Mouse (Mus musculus) ES-E14 (cell line): ENCODE measurements around the gene Hdac9. TPM values are rescaled to one million over a fixed set of nuclear protein-coding genes. Genes with fewer than 3 reads are reported as not detected.
A peak's percentile ranks its signal among the peaks of the same experiment; 100 is the strongest.
"Not testable (repeated sequence)": the region's sequence is repeated elsewhere in the genome, so short reads cannot be mapped to it uniquely, and the experiment has no call there.

Source experiments
- DNase-seq: peaks from one replicate; pipeline ENCODE4 v3.0.0-alpha.2; 2013; ENCODE audit warnings: low read depth, low spot score
- H3K27ac ChIP-seq: 2 replicates; pipeline ENCODE4 v1.5.1; 2012; ENCODE audit warnings: low read depth, mild to moderate bottlenecking, low read length, moderate library complexity, mixed read lengths; ENCODE audit not compliant: poor library complexity, insufficient read depth, severe bottlenecking
- H3K36me3 ChIP-seq: 2 replicates; pipeline ENCODE4 v1.6.1; 2012; ENCODE audit warnings: mild to moderate bottlenecking, low read length, moderate library complexity, mixed read lengths; ENCODE audit not compliant: control insufficient read depth, poor library complexity, insufficient read depth, severe bottlenecking
- H3K4me1 ChIP-seq, 2 experiments: fragments of 150-350 bp in 1 of 2; sonication (generic) in 1 of 2; 2 replicates each; pipeline ENCODE4 v1.6.1; 2012; ENCODE audit warnings: low read length in 2 of 2, mild to moderate bottlenecking in 1 of 2, mixed read lengths in 1 of 2; ENCODE audit not compliant: control insufficient read depth in 2 of 2, insufficient read depth in 2 of 2, poor library complexity in 1 of 2
- H3K4me3 ChIP-seq, 2 experiments: fragments of 150-350 bp in 1 of 2; sonication (generic) in 1 of 2; 2 replicates each; pipeline ENCODE4 v1.5.1; 2012; ENCODE audit warnings: low read length in 2 of 2, low read depth in 1 of 2, mild to moderate bottlenecking in 1 of 2, mixed read lengths in 1 of 2; ENCODE audit not compliant: insufficient read depth in 1 of 2, poor library complexity in 1 of 2, severe bottlenecking in 1 of 2
- H3K9ac ChIP-seq: 2 replicates; pipeline ENCODE4 v1.6.1; 2012; ENCODE audit warnings: low read depth, mild to moderate bottlenecking, low read length, mixed read lengths; ENCODE audit not compliant: poor library complexity, insufficient read depth, severe bottlenecking
- H3K9me3 ChIP-seq: fragments of 150-350 bp; sonication (generic); 2 replicates; pipeline ENCODE4 v1.6.1; 2012; ENCODE audit warnings: low read depth, mild to moderate bottlenecking, low read length; ENCODE audit not compliant: control insufficient read depth, insufficient read depth
- CHD2 ChIP-seq: IDR thresholded peaks from 2 replicates; pipeline ENCODE4 v1.6.1; 2014; ENCODE audit warnings: mild to moderate bottlenecking, low read depth, low read length, inconsistent platforms
- HCFC1 ChIP-seq: IDR thresholded peaks from 2 replicates; pipeline ENCODE4 v1.6.1; 2012; ENCODE audit warnings: low read length, inconsistent platforms, borderline replicate concordance; ENCODE audit not compliant: insufficient read depth
- MAFK ChIP-seq: IDR thresholded peaks from 2 replicates; pipeline ENCODE4 v1.6.1; 2014; ENCODE audit warnings: mild to moderate bottlenecking, low read depth, low read length, inconsistent platforms; ENCODE audit not compliant: insufficient read depth
- ZC3H11A ChIP-seq: IDR thresholded peaks from 2 replicates; pipeline ENCODE4 v1.6.1; 2012; ENCODE audit warnings: low read depth, mild to moderate bottlenecking, inconsistent platforms, low read length, borderline replicate concordance
- ZNF384 ChIP-seq: IDR thresholded peaks from 2 replicates; pipeline ENCODE4 v1.6.1; 2012; ENCODE audit warnings: low read depth, low read length, inconsistent platforms
- in situ Hi-C, 2 experiments: fragments of 600-800 bp; cut with MboI; formaldehyde crosslinking; loops; one replicate each; pipeline ENCODE4 v1.15.1; 2025; ENCODE audit warnings: low sequenced_read_pairs in 2 of 2, inconsistent platforms in 1 of 2; ENCODE audit not compliant: unreplicated experiment in 2 of 2
- total RNA-seq: library from RNA; depleted of rRNA; stranded (reverse); fragments of 300-350 nt; gene quantifications from 2 replicates; pipeline ENCODE4 v1.2.3, GENCODE M21; 2012

Gene Hdac9
- total RNA-seq, 1 experiment, result 0.58 TPM

- Histone ChIP-seq H3K27ac (no peak overlapping the region), H3K9ac (no peak overlapping the region), H3K36me3 (no peaks in the 10 kb centered on the region), H3K9me3 (no peaks in the 10 kb centered on the region), H3K4me1 (no peaks in the 10 kb centered on the region), H3K4me3 (no peak overlapping the region)
- in situ Hi-C loops, result no loop called here
- TF ChIP-seq CHD2 (no peak), MAFK (no peak), ZC3H11A (no peak), ZNF384 (no peak), HCFC1 (no peak)
- no peak for DNase-seq
Observed at GRCm38 (mm10) chr12:34052508-34052907, 864.4 kb downstream of the Hdac9 start.

GRCm38 (mm10) chr12:34052036-34052435 is 864.9 kb downstream of the Hdac9 start:
- Histone ChIP-seq H3K4me1 (no peaks in the 10 kb centered on the region), H3K9ac (no peak overlapping the region), H3K9me3 (no peaks in the 10 kb centered on the region), H3K27ac (no peak overlapping the region), H3K36me3 (no peaks in the 10 kb centered on the region), H3K4me3 (no peak overlapping the region)
- TF ChIP-seq ZC3H11A (no peak), HCFC1 (no peak), MAFK (no peak), CHD2 (no peak), ZNF384 (no peak)
- in situ Hi-C loops, result no loop called here
- DNase-seq, result no peak

GRCm38 (mm10) chr12:34051112-34051511 is 865.8 kb downstream of the Hdac9 start:
- DNase-seq, result peak; percentile 30
- Histone ChIP-seq H3K36me3 (no peaks in the 10 kb centered on the region), H3K4me1 (no peaks in the 10 kb centered on the region), H3K9ac (no peak overlapping the region), H3K4me3 (no peak overlapping the region), H3K9me3 (no peaks in the 10 kb centered on the region), H3K27ac (no peak overlapping the region)
- TF ChIP-seq CHD2 (no peak), ZC3H11A (no peak), MAFK (no peak), ZNF384 (no peak), HCFC1 (no peak)
- in situ Hi-C loops, result no loop called here

GRCm38 (mm10) chr12:34040949-34041348 is 875.9 kb downstream of the Hdac9 start:
- Histone ChIP-seq H3K36me3 (no peaks in the 10 kb centered on the region), H3K4me3 (no peak overlapping the region), H3K9ac (no peak overlapping the region), H3K9me3 (no peaks in the 10 kb centered on the region), H3K4me1 (no peaks in the 10 kb centered on the region), H3K27ac (no peak overlapping the region)
- no peak for DNase-seq
- TF ChIP-seq CHD2, result no peak
- TF ChIP-seq MAFK, result no peak
- TF ChIP-seq HCFC1, result no peak
- no peak for TF ChIP-seq ZNF384
- no peak for TF ChIP-seq ZC3H11A
- in situ Hi-C loops, result no loop called here

- Histone ChIP-seq H3K4me1 (no peaks in the 10 kb centered on the region), H3K9me3 (no peaks in the 10 kb centered on the region), H3K36me3 (no peaks in the 10 kb centered on the region), H3K4me3 (no peak overlapping the region), H3K9ac (no peak overlapping the region), H3K27ac (no peak overlapping the region)
- DNase-seq, result no peak
- no peak for TF ChIP-seq CHD2
- no peak for TF ChIP-seq ZC3H11A
- TF ChIP-seq MAFK, result no peak
- TF ChIP-seq HCFC1, result no peak
- no peak for TF ChIP-seq ZNF384
- in situ Hi-C loops, result no loop called here
Observed at GRCm38 (mm10) chr12:34040061-34040460, 876.8 kb downstream of the Hdac9 start.

GRCm38 (mm10) chr12:34009796-34010195 is 907.1 kb downstream of the Hdac9 start:
- in situ Hi-C loops, H3K9me3 ChIP-seq, DNase-seq, H3K4me1 ChIP-seq, H3K9ac ChIP-seq, H3K4me3 ChIP-seq, H3K27ac ChIP-seq, H3K36me3 ChIP-seq: not testable (repeated sequence)
